Mouse (Mus musculus) heart, embryonic 12.5 days (tissue): ENCODE results near the gene Tcf12. TPM values are rescaled to one million over a fixed set of nuclear protein-coding genes. Genes with fewer than 3 reads are reported as not detected.

Experiments
- ATAC-seq: fragments of 200-750 bp; cut with Nextera tagmentation; 2 replicates; pipeline ENCODE4 v1.8.0; 2017; ENCODE audit warnings: moderate TSS enrichment, moderate library complexity; ENCODE audit not compliant: insufficient number of reproducible peaks, low FRiP score
- H3K27ac ChIP-seq: fragments of 300-500 bp; sonication (generic); 2 replicates; pipeline ENCODE4 v1.5.1; 2016; ENCODE audit warnings: mild to moderate bottlenecking, moderate library complexity; ENCODE audit not compliant: poor library complexity, severe bottlenecking
- H3K27me3 ChIP-seq: fragments of 300-500 bp; sonication (generic); replicated peaks from 2 replicates; pipeline ENCODE4 v1.6.1; 2016; ENCODE audit warnings: mild to moderate bottlenecking, moderate library complexity
- H3K36me3 ChIP-seq: fragments of 300-500 bp; sonication (generic); 2 replicates; pipeline ENCODE4 v1.6.1; 2016; ENCODE audit warnings: mild to moderate bottlenecking, moderate library complexity
- H3K4me1 ChIP-seq: fragments of 300-500 bp; sonication (generic); replicated peaks from 2 replicates; pipeline ENCODE4 v1.6.1; 2016; ENCODE audit warnings: mild to moderate bottlenecking
- H3K4me2 ChIP-seq: fragments of 300-500 bp; sonication (generic); 2 replicates; pipeline ENCODE4 v1.6.1; 2016; ENCODE audit warnings: mild to moderate bottlenecking, moderate library complexity
- H3K4me3 ChIP-seq: fragments of 300-500 bp; sonication (generic); 2 replicates; pipeline ENCODE4 v1.5.1; 2016; ENCODE audit warnings: mild to moderate bottlenecking
- H3K9ac ChIP-seq: fragments of 300-500 bp; sonication (generic); 2 replicates; pipeline ENCODE4 v1.6.1; 2016; ENCODE audit warnings: mild to moderate bottlenecking, moderate library complexity
- H3K9me3 ChIP-seq: fragments of 300-500 bp; sonication (generic); replicated peaks from 2 replicates; pipeline ENCODE4 v1.6.1; 2016; ENCODE audit warnings: mild to moderate bottlenecking, moderate library complexity
- WGBS: fragments of 180-500 bp; shearing (Covaris S2); methylation state at CpG from one replicate; pipeline ENCODE4 v1.1.7; 2016; 5-methylcytosine and 5-hydroxymethylcytosine counted together
- polyA plus RNA-seq: library from polyadenylated mRNA; unstranded; fragments of >200 nt; fragmentation: Nextera tagmentation; extraction: Ambion mirVana; gene quantifications from 2 replicates; pipeline ENCODE4 v1.2.1, GENCODE M21; 2016

The Tcf12 gene
- polyA plus RNA-seq, 1 experiment from 2014 or later = 44.7 TPM

DNA sequence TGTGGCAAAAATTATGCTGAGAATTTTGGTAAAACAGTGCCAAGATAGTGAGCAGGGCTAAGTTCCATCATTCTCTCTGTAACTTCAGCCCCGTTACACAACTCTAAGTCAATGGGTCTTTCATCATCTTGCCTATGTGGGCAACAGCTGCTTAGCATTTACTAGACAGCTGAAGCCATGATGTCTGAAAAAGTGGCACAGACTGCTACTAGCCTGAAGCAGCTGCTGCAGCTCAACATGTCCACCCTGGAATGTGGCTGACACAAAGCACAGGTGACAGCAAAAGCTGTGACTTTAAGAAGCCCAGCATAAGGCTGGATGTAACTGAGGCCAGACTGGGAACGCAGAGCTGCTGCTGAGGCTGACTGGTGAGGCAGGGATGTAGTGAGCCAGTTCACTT lies 236.9 kb downstream of the Tcf12 start:
- ATAC-seq = no peak
- H3K27ac ChIP-seq = no peak overlapping the region

DNA sequence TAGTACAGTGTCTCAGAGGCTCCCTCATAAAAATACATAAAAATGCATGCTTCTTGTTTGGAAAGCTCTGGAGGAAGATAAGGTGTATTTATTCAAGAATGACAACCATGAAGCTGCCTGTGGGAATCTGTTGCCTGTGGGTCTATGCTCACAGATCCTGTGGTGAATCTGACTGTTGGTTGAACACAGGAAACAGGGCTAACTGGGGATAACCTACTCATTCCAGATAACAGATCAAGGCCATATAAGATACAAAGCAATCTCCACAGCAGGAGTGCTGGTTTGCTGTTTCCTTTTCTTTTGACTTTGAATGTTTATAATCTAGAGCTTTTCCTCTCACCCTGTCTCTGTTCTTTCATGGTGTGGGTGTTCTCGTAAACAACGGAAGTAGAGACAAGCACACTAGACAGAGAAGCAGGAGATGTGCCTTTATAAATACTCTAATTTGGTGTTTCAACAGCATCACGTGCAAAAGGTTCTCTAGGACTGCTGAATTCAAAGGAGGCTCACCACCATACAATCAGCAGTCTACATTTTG lies 237.6 kb downstream of the Tcf12 start:
- WGBS = 59% methylated on average over 3 of the region's 3 CpGs
- Histone ChIP-seq H3K9me3 (no peaks in the 10 kb centered on the region), H3K9ac (no peak overlapping the region), H3K27me3 (no peaks in the 10 kb centered on the region), H3K4me1 (peaks cover 7% of the 10 kb centered on the region; the same call in 1 of the 2 replicates), H3K4me3 (no peak overlapping the region), H3K36me3 (peaks cover 34% of the 10 kb centered on the region), H3K4me2 (no peak overlapping the region), H3K27ac (no peak overlapping the region)
- ATAC-seq = no peak

More for the DNA sequence above, 236.9 kb downstream of the Tcf12 start:
- H3K36me3 ChIP-seq = peaks cover 31% of the 10 kb centered on the region
- H3K4me1 ChIP-seq = peaks cover 7% of the 10 kb centered on the region; the same call in 1 of the 2 replicates
- 67% methylated on average over 2 of the region's 2 CpGs for WGBS
- no peaks in the 10 kb centered on the region for H3K9me3 ChIP-seq
- no peaks in the 10 kb centered on the region for H3K27me3 ChIP-seq
- H3K9ac ChIP-seq = no peak overlapping the region
- H3K4me3 ChIP-seq = no peak overlapping the region
- H3K4me2 ChIP-seq = no peak overlapping the region

DNA sequence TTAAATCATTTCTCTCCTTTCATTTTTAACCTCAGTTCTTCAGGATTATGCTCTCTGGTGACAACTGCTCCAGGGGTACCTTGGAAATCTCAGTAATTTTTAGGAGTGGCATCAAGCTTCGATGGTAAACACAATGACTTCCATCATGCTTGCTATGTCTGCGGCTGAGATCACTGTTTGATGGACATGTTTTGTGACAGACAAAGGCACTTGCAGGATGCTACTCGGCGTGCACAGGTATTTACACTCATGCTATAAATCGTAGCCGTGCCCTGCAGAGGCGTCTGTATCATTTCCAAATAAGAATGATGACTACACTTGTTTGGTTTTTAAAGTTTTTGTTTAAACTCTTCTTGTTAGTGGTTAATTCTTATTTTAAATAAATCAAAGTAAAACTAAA lies 248.3 kb downstream of the Tcf12 start:
- Histone ChIP-seq H3K4me1 (no peaks in the 10 kb centered on the region), H3K9me3 (no peaks in the 10 kb centered on the region), H3K27ac (no peak overlapping the region), H3K4me3 (no peak overlapping the region), H3K27me3 (no peaks in the 10 kb centered on the region), H3K9ac (no peak overlapping the region), H3K36me3 (peaks cover 26% of the 10 kb centered on the region), H3K4me2 (no peak overlapping the region)
- ATAC-seq = no peak
- WGBS = 93% methylated on average over 7 of the region's 7 CpGs

DNA sequence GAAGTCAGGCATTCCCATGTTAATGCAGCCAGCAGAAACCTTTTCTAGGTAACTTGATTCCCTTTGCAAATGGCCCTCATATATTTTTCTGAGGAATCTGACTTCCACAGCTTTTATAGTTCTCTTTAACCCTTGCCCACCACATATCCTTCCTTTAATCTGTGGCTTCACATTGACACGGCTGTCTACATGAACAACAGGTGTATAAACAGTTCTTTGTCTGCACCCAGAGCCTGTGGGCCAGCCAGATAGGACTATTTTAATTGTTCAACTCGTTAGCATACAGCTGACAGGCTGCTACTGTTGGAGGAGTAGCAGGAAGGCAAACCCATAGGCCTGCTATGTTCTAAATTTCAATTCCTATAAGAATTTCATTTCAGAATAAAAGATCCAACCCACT lies 250.0 kb downstream of the Tcf12 start:
- Histone ChIP-seq H3K9ac (no peak overlapping the region), H3K4me1 (no peaks in the 10 kb centered on the region), H3K4me3 (no peak overlapping the region), H3K9me3 (no peaks in the 10 kb centered on the region), H3K36me3 (peaks cover 29% of the 10 kb centered on the region), H3K4me2 (no peak overlapping the region), H3K27me3 (no peaks in the 10 kb centered on the region), H3K27ac (no peak overlapping the region)
- WGBS = 63% methylated on average over 2 of the region's 2 CpGs
- no peak for ATAC-seq

DNA sequence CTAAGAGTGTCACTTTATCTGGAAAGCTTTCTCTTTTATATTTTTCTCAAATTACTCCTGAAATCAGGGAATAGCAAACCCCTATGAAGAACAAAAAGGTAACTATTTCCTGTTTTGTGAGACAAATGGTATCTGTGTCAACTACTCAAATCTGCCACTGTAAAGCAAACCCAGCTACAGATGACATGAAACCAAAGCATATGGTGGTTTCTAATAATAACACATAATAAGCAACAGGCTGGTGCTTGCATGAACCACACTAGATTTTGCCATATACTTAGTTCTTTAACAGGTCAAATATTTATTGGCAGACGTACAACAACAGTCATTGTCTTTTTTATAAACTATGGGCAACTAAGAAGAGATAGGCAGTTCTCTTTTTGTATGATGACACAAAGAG lies 253.7 kb downstream of the Tcf12 start:
- H3K4me2 ChIP-seq = no peak overlapping the region
- no peak overlapping the region for H3K27ac ChIP-seq
- no peak overlapping the region for H3K4me3 ChIP-seq
- WGBS = 83% methylated on average over 1 of the region's 1 CpGs
- H3K9ac ChIP-seq = no peak overlapping the region
- H3K9me3 ChIP-seq = no peaks in the 10 kb centered on the region
- H3K36me3 ChIP-seq = peaks cover 52% of the 10 kb centered on the region
- no peaks in the 10 kb centered on the region for H3K4me1 ChIP-seq
- ATAC-seq = no peak
- no peaks in the 10 kb centered on the region for H3K27me3 ChIP-seq

DNA sequence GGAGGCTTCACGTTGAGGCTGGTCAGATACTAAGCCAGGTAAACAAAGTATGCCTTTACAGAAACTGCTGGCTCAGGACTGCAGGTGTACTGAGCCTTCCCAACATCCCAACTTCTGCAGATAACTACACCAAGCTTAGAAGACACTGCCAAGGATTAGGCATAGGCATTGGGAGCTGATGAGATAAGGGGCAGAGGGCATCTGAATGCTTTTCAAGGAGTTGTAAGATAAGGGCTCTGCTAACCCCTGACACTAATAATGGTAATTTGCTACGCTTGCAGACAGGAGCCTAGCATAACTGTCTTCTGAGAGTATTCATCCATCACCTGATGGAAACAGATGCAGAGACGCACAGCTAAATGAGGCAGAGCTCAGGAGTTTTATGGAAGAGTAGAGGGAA lies 257.8 kb downstream of the Tcf12 start:
- Histone ChIP-seq H3K36me3 (peaks cover 65% of the 10 kb centered on the region), H3K9ac (no peak overlapping the region), H3K27me3 (no peaks in the 10 kb centered on the region), H3K4me3 (no peak overlapping the region), H3K27ac (no peak overlapping the region), H3K9me3 (no peaks in the 10 kb centered on the region), H3K4me2 (no peak overlapping the region), H3K4me1 (no peaks in the 10 kb centered on the region)
- 80% methylated on average over 3 of the region's 3 CpGs for WGBS
- no peak for ATAC-seq

DNA sequence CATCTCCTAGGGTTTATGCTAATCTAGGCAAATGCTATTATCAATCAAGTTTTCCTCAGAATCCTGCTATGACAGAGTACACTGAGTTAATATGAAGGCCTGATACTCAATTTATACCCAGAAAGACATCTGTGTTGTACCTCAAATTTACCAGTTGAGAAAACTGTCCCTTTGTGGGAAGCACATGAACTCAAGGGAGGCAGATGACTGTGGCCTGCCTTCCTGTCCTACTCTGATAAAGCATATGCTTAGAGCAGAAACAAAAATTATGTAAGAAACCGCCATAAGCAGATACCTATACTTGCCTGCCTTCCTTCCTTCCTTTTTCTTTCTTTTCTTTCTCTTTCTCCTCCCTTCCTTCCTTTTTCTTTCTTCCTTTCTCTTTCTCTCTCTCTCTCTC lies 261.4 kb downstream of the Tcf12 start:
- Histone ChIP-seq H3K4me2 (no peak overlapping the region), H3K9ac (no peak overlapping the region), H3K27ac (no peak overlapping the region), H3K36me3 (peaks cover 65% of the 10 kb centered on the region), H3K9me3 (no peaks in the 10 kb centered on the region), H3K27me3 (no peaks in the 10 kb centered on the region), H3K4me1 (peaks cover 3% of the 10 kb centered on the region; the same call in 1 of the 2 replicates), H3K4me3 (no peak overlapping the region)
- no peak for ATAC-seq
- WGBS = 88% methylated on average over 1 of the region's 1 CpGs

DNA sequence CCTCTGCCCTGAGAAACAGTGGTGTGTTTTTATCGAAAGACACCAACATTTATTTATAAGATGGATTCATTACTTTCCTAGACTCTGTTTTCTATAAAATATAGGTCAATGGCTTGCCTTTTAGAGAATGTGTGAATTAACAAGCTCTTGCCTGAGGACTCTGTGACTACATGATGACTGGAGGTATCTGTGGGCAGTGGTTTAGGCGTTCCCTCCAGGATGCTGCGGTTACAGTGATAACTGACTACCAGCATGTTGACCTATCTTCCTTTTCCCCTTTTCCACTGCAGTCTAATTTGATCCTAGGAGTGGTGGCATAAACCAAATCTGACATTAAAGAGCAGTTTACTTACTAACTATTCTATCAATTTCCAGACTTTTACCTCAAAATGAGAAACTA lies 263.3 kb downstream of the Tcf12 start:
- Histone ChIP-seq H3K4me3 (no peak overlapping the region), H3K27ac (no peak overlapping the region), H3K9ac (no peak overlapping the region), H3K27me3 (no peaks in the 10 kb centered on the region), H3K9me3 (no peaks in the 10 kb centered on the region), H3K4me2 (no peak overlapping the region), H3K4me1 (peaks cover 3% of the 10 kb centered on the region; the same call in 1 of the 2 replicates), H3K36me3 (peaks cover 54% of the 10 kb centered on the region)
- WGBS = 89% methylated on average over 3 of the region's 3 CpGs
- no peak for ATAC-seq

DNA sequence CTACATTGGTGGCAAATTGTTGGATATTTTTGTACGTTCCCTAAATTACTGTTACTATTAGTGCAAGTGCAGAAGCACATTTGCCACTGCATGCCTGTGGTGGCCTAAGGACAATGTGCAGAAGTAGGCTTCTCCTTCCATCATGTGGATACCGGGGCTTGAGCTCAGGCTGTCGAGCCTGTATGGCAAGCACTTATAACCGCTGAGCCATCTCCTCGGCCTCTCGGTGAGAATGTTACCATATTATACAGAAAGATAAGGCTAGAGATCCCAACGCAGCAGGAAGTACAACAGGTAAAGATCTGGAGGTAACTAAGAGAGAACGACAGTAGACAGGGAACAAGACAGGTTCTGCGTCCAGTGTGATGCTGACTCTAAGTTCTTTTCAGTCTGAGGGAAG lies 263.8 kb downstream of the Tcf12 start:
- H3K4me2 ChIP-seq = no peak overlapping the region
- no peaks in the 10 kb centered on the region for H3K9me3 ChIP-seq
- no peak overlapping the region for H3K27ac ChIP-seq
- peaks cover 3% of the 10 kb centered on the region; the same call in 1 of the 2 replicates for H3K4me1 ChIP-seq
- no peak overlapping the region for H3K9ac ChIP-seq
- no peaks in the 10 kb centered on the region for H3K27me3 ChIP-seq
- ATAC-seq = no peak
- H3K36me3 ChIP-seq = peaks cover 54% of the 10 kb centered on the region
- WGBS = 93% methylated on average over 9 of the region's 9 CpGs
- no peak overlapping the region for H3K4me3 ChIP-seq

DNA sequence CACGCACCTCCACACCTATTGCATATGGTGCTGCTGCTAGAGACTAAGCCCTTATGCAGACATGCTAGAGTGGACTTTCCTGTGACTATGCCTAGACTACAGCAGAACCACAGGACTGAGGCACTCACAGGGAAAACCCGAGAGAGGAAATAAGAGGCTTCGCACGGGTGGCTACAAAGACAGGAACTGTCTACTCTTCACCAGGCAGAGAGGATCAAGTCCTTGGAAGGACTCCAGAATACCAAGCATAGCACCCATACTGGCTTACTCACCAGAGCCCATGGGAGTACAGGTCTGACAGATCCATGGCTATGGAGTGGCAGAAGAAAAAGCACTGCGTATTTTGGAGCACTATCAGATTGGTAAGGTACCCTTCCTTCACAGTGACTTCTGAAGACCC lies 269.8 kb downstream of the Tcf12 start:
- H3K27ac ChIP-seq = no peak overlapping the region
- H3K9ac ChIP-seq = no peak overlapping the region
- no peak overlapping the region for H3K4me2 ChIP-seq
- WGBS = 89% methylated on average over 5 of the region's 5 CpGs
- peaks cover 3% of the 10 kb centered on the region; the same call in 1 of the 2 replicates for H3K4me1 ChIP-seq
- no peak overlapping the region for H3K4me3 ChIP-seq
- H3K9me3 ChIP-seq = no peaks in the 10 kb centered on the region
- peaks cover 39% of the 10 kb centered on the region for H3K36me3 ChIP-seq
- no peak for ATAC-seq
- no peaks in the 10 kb centered on the region for H3K27me3 ChIP-seq

DNA sequence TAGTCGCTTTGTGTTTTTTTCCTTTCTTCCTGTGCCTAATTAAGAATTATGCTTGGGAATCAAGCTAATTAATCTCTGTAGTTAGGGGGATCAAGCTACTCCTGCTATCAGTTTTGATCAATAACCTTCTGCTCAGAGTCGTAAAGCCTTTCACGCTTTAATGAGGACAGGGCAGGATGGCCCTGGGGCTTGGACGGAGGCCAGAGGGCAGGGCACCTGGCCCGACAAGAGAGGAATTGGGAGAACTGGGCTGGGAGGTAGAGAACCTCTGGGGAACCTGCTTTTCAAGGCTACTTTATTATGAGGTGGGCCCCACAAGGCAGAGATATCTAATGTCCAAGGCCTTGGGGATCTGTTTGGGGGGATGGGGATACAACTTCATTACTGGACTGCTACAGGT lies 274.3 kb downstream of the Tcf12 start:
- Histone ChIP-seq H3K36me3 (peaks cover 11% of the 10 kb centered on the region), H3K9me3 (no peaks in the 10 kb centered on the region), H3K4me1 (no peaks in the 10 kb centered on the region), H3K4me3 (no peak overlapping the region), H3K27me3 (no peaks in the 10 kb centered on the region), H3K27ac (no peak overlapping the region), H3K9ac (no peak overlapping the region), H3K4me2 (no peak overlapping the region)
- ATAC-seq = no peak
- WGBS = 79% methylated on average over 5 of the region's 5 CpGs

DNA sequence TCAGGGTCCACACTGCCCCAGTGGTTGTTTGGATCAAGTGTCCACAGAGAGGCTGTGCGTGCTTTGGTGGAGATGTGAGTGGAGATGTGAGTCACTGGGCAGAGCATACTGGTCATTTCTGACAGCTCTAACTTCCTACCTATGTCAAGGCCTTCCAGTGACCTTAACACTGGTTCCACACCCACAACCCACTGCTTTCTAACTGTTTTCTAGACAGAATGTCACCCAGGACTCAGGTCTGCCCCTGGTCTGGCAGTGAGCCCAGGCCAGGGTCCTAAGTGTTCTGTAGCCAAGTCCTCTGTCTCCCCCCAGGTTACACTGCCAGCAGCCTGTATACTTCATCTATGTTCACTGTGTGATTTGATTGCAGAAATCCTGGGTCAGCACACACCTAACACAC lies 275.3 kb downstream of the Tcf12 start:
- H3K36me3 ChIP-seq = 0 out of 2 replicates have a peak, but pooled peaks cover 3% of the 10 kb centered on the region
- no peak overlapping the region for H3K27ac ChIP-seq
- H3K4me1 ChIP-seq = no peaks in the 10 kb centered on the region
- H3K9ac ChIP-seq = no peak overlapping the region
- no peaks in the 10 kb centered on the region for H3K9me3 ChIP-seq
- H3K27me3 ChIP-seq = no peaks in the 10 kb centered on the region
- H3K4me3 ChIP-seq = no peak overlapping the region
- ATAC-seq = no peak
- 81% methylated on average over 1 of the region's 1 CpGs for WGBS
- H3K4me2 ChIP-seq = no peak overlapping the region
